Mouse (Mus musculus) spleen, adult 18-20 months (tissue): ENCODE measurements around the gene Adam22.

Experiments
- DNase-seq, 2 experiments: peaks; one replicate each; pipeline ENCODE4 v3.0.0; 2022; ENCODE audit warnings: mixed read lengths in 2 of 2

Gene Adam22

DNA sequence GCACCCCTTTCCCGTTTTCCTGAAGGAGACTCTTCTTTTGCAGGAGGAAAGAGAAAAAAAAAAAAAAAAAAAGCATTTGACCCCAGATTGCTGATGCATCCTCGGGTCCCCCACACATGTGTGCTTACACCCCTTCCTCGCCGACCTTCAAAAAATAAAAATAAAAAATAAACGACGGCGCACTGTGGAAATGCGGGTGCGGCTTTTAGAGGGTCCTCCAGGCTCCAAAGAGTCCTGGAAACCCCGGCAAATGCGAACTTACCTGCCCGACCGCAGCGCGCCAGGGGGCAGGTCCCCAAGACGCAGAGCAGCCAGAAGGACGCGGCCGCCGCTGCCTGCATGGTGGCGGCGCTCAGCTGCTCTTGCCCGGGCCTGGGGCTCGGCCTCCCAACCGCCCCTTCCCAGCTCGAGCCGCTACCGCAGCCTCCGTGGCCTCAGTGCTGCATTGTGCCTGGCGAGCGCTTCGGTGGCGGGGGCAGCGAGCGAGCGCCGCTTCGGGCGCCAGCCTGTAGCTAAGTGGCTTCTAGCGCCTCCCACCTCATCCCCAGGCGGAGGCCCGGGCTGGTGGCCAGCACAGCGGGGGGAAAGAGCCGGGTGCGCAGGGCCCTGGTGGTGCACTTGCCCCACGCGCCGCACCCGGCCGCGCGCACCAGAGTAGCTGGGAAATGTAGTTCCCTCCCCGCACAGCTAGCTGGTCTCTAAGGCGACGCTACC is at the start of gene Adam22:
Gene Adam22, minus strand, starts transcription at position 547 of the 714 bp plus-strand sequence.
- peak; percentile 7 to 13 for DNase-seq

DNA sequence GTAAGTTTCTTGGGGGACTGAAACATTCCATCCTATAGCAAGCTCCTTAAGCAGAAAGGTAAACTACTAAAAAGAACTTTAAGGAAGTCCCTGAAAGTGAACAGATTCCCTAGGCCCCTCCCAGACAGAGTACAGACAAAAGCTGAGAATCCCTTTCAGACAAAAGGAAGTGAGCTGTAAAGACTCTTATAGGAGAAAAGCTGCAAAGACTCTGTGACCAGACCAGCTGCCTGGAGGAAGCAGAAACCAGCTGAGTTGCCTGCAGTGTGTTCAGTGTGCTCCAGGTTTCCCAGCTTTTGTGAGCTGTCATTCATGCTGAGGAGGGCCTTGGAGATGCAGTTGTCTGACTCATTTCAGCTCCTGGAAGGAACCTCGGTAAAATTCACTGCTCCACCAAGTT is 49.5 kb upstream of the Adam22 start:
- no peak for DNase-seq

DNA sequence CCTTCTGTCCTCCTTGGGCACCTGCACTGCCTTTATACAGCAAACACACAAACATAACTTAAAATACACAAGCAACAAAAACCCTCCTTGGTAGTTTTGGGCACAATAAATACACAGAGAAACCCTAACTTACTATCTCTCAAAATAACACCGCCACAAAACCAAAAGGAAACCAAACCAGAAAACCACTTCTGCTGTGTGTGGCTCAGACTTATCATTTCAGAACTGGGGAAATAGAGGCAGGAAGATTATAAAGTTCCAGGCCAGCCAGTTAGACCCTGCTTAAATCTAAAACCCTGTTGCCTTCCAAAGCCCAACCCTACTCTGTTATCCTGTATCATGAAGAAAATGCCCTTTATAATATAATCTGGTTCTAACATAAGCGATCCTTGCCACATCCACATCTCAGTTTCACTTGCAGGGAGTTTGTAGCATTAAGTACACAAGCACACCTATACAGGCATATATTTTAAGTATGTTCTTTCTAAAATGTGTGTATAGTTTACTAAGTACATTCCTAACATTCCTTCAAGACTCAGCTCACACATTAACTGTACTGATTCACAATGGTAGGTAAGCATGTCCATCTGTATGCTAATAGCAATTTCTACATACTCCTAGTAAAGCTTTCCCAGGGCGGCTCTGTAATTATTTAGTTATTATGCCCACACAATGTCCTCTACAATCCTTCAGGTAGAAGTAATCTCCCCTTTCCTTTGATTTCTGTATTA is 48.9 kb upstream of the Adam22 start:
- no peak for DNase-seq

DNA sequence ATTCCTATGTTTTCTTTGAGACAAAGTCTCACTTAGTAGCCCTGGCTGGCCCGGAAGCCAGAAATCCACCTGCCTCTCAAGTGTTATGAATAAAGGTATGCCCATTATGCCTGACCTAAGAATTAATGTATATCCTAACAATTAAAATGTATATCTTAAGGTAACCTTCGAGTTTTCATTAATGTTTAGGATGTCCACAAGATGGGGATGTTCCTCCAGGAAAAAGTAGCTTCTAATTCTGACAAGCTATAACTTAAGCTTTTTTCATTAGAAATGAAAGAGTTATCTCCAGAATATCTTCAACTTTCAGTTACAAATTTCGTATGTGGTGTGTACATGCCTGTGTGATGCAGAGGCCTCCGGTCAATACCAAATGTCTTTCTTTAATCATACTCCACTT is 40.8 kb upstream of the Adam22 start:
- no peak for DNase-seq

DNA sequence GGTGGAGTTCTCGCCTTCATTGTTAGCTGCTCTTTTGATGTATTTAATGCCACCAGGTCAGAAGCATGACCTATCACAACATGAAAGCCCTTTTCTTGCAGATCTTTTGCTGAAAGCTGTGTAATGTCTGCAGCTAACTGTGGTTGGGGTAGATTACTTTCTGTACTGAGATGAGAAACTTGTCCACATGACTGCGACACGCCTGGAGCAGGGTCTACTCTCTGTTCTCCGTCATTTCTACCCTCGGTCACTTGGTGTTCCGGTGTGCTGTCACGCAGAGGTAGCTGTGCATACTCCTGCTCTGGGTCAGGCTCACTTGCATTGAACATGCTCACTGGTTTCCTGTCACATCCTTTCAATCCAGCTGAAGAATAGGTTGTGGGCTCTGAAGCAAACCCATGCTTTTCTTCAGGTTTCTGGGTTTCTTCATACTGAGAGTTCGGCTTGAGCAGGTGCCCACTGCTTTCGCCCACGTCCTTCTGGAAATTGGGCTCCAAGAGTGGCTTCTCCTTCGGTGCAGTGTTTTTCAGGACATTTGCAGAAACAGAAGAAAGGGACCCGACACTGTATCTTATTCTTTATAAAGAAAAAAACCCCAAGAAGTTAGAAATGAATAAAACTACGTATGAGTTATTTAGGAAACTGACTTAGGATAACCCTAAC is 29.8 kb upstream of the Adam22 start:
- no peak for DNase-seq

DNA sequence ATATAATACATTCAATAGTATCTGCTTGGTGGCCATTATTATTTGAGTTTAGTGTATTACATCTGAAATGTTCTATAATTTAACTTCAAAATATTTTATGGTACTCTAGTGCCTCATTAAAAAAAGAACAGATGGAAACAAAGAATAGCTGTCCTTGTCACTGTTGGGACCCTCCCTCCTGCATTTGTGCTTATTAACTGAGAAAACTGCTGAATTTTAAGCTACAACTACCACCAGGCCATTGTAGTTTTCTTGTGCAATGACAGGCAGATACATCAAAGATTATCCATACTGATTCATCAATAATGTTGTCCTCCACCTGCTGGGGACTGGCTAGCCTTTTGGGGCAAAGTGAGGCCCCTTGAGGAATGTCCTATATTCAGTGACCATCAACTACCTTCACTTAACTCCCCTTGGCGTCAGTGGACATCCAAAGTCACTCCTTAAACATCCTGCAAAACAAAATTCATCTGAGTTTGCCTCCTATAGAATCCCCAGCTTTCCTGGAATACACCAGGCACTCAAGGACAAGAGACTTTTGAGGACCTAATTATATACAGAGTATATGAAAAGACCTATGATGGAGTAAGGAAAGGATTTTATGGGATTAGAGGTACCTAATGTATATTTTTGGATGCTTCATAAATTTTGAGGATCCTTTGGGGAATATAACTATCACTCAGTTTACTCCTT is 26.1 kb upstream of the Adam22 start:
- DNase-seq, result no peak

DNA sequence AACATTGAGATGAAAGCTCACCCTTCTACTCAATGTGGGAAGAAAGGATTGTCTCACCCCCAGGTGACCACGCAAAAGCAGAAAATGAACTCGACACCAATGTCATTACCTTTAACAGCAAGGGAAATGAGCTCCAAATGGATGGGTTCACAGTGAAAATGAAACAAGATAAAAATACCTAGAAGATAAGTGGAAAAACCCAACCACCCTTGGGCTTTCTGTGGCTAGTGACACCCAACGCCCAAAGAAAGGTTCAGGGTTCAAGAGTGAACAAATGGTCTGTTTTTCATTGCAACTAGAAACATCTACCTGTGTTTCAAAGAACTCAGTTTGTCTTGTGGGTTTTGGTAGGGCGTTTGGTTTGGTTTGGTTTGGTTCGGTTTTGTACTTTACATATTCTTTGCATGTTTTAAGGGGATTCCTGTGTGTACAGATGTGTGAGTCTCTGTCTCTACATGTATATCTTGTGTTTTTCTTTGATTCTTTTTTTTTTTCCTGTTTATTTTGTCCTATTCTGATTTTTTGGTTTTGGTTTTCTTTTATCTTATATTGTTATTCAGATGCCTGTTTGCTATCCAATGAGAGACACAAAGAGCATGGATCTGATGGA is 6.4 kb upstream of the Adam22 start:
- DNase-seq, result no peak

DNA sequence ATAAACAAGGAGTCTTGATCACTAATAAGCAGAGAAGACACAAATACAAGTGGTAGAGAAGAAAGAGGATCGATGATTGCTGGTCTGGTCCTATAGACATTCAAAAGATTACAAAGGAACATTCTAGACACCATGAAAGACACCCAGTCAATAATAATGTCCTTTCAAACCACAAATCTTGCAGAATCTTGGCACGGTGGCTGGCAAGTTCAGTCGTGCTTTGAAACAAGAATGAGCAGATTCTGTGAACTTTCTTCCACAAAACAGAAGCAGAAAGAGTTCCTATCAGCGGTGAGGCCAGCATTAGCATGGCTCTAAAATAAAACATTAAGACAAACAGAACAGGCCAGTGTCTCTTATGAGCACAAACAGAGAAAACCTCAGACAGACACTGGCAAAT is 5.5 kb upstream of the Adam22 start:
- no peak for DNase-seq

DNA sequence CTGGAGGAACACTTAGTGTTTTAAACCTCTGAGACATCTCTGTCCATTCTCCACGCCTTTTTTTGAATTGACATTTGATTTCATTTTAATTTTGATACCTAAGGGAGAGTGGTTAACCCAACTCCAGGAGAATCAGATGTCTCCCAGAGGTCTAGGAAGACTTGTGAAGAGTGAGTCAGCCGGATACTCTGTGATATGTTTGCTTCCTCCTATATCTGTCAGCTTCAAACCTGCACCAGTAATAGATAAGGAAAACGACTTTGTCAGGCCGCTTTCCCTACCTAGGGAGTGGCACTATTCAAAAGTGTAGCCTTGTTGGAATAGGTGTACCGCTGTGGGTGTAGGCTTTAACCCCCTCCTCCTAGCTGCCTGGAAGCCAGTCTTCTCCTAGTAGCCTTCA is 821 bp upstream of the Adam22 start:
- no peak for DNase-seq

DNA sequence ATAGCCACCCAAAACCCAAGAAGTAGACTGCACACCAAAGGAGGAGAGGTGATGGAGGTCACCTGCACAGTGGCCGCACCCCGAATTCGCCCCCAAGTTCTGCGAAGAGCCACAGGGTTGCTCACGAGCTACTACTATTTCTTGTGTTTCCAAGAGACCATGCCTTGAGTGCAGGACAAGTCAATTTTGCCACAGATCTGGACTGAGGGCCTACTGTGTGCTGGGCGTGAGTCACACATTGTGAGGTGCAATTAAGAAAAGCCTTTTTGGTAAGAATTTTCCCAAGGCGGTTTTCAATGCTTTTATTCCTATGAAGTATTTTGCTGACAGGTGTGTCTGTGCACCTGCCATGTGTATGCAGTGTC is 350 bp upstream of the Adam22 start:
- no peak for DNase-seq

DNA sequence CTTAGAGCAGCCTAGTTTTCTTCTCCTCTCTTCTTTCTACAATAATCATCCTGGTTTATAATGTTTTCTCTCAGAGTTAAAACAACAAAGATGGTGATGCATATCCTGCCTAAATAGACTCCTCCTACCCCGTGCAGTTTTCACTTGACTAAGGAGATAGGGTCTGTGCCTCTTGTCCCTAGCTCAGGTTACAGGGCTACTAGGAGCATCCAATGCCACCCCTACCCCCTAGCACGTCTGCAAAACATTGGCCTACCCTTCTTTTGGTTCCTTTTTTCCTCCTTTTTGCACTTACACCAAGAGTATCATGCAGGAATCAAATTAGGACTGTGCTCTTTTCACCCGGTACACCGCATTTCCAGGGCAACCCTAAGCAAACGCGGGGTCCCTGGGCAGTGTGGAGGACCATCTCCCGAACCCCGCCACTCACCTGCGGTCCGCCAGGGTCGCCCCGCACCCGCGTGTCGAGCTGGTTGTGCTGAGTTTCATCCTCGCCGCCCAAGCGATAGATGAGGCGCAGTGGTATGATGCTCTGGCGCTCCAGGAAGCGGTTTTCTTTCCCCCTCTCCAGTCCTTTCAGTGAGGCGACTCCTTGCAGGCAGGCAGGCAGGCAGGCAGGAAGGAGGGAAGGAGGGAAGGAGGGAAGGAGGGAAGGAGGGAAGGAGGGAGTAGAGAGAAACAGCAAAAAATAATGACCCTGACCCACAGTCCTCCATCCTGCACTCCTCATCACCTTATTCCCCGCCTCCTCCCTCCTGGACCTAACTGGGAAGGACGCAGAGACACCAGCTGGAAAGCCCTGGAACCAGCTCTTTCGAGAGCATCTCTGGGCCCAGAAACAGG is 968 bp downstream of the Adam22 start:
- DNase-seq, result no peak

DNA sequence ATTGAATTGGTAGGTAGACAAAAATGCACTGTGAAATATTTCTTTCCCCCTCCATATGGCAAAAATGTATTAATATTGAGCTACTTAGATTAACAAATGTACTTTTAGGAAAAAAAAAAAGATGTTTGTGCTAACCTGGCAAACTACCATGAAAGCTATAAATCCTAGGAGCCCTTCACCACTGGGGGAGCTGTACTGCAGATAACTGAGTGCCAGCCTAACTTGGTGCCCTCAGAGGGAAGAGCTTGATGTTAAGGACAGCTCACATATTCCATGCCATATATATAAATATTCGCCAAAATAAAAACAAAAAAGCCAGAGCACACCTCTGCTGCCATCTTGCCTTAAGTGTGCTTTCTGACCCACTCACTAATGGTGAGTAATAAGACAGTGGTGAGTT is 5.6 kb downstream of the Adam22 start:
- no peak for DNase-seq

DNA sequence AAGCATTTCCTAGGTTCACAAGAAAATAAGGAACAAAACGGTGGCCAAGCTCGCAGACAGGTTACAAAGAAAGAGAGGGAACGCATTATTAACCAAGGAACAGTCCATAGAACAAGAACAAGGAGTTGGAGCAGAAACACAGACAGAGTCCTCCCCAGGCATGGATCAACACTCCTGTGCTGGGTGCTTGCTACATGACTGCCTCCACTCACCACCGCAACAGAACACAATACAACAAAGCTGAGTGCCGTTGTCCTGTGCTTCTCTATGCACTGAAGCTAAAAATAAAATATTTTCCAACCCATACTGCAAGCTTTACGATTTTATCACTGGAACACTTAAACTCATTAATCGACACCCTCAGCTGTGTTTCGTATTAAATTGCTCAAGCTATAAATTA is 10.3 kb downstream of the Adam22 start:
- DNase-seq, result no peak

DNA sequence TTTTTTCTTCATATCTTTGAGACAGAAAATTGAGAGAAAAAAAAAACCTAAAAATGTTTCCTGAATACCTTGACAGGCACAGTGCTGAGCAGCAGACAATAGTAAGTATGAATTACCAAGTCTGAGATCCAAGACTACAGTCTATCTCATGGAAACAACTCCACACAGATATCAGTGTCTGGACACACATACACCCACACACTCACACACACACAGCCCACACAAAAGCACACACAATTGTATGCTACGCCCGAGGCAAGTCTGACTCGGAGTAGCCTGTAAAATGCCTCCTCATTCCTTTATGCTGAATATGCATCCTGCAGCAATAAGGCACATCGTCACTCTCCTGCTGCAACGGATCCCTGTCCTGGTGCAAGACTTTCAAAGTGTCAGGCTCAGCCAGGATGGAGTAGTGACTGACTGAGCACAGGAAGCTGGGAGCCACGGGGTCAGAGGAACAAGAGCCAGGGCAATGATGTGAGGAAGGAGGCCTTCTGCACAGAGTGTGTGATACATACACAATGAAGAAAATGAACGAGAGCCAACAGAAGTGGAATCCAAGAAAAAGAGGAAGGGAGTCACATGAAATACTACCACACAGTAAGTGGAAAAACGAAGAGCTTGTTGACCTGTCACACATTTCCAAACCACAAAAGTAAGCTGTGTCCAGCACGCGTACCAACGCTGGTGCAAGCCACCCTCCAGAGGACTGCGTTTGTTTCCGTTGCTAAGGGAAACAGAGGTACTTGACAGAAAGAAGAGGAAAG is 10.9 kb downstream of the Adam22 start:
- no peak for DNase-seq

DNA sequence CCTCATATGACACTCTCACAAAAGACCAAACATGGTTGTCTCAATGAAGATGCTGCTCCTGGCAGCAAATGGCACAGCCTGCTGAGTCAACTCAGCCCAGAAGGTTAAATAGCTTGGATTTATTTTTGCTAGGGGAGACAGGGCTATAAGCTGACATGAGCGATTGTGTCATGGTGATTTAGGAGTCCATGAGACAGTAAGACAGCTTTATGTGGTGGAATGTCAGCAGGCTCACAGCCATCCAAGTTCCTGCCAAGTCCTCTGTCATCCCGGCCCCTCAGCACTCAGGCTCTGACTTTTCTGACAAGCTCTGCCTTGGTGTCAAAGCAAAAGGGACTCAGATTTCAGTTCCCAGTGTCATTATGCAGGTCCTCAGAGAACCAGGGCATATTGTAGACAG is 11.6 kb downstream of the Adam22 start:
- no peak for DNase-seq

DNA sequence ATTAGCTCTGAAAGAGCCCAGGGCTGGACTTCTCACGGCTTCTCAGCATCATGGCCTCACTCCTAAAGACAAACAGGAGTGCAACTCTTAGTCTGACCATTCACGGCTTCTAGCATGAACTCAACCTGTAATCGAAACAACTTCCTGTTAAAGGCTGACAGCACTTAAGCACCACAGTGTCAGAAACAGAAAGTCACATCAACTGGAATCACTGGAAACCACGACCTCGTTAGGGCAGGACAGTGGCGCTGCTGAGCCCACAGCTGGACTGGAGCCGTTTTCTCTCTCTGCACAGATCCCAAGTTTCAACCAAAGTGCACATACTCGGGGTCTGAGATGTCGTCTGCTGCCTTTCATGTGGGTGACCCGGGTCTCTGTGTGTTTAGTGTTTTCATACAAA is 18.4 kb downstream of the Adam22 start:
- no peak for DNase-seq

DNA sequence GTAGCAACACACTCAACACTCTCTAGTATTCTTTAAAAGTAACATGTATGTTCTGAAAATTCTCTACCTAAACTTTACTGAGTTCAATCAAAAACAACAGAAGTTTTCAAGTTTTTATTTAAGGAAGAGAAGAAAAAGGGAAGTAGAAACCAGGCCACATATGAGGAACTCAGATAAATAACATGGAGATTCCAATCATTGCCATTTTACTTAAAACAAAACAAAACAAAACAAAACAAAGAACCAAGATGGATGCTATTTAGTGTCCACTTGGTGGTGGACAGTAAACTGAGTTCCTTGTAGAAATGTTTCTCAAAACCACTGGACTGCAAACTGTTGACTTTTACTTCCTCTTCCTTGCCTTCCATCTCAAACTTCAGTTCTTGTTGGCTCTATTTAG is 21.6 kb downstream of the Adam22 start:
- DNase-seq, result no peak

DNA sequence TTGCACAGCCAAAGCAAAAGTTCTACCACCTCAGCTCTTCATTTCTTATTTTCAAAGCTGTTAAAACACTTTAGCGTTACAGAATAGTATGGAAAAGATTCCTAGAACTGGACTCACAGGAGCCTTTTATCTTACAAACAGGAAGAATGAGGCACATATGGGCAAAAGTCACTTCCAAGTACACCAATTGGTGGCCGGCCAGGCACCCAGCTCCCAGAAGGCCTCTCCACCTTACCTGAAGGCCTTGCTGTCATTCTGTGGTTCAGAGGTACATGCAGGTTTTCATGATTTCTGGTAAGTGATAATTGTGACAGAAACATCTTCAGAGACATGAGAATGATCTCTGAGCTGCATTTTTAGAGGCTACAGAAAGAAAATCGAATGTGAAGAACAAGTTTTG is 24.7 kb downstream of the Adam22 start:
- DNase-seq, result no peak

DNA sequence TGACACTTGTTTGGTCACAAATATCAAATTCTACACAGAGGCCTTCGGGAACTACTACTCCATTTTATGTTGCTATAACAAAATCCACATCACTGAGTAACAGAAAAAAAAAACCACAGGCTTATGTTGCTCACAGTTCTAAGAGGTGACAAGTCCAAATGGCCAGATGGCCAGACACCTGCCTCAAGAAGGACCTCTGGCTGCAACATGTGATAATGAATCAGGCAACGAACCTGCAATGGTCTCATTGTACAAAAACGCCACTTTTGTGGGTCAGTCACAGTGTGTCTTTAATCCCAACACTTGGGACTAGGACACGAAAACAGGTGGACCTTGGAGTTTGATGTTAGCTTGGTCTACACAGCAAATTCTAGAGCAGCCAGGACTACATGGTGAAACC is 26.3 kb downstream of the Adam22 start:
- no peak for DNase-seq

DNA sequence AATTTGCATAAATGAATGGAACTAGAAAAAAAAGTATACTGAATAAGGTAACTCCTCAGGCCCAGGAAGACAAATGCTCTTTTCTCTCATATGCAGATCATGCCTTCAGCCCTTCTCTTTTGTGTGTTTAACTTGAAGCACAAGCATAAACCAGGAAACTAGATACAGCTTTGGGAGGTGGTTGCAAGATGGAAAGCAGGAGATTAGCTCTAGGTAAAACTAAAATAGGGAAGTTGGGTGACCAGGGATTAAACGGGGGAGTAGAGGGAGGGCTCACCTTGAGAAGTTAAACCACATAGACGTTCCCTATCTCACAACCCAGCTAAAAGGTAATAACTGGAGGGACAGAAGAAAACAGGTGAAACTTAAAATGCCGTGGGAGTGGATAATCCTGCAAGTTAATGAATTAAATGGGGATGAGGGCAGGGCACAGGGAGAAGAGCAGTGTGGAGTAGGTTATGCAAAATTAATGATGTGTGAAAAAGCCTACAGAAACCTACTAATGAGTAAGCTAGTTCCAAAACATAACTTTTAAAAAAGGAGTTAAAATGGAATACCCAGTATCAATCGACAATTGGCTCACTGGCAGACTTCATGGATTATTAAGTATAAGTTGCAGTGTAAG is 40.2 kb downstream of the Adam22 start:
- DNase-seq, result no peak

DNA sequence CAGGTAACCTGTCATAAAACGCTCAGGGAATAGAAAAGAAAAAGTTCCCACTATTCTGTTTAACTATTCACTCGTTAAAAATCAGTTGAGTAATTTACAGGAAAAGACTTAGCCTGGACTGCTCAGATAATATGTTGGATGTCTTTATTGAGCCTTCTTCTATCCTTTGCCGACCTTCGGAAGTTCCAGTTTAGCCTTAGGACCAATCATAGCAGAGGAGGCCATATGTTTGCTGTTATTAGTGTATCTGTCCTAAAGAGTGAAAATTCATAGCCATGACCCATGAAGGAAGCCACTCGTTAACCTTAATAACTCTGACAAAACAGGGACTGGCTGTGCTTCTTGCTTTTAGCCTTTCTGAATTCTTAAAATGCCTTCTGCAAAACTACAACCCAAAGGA is 41.3 kb downstream of the Adam22 start:
- no peak for DNase-seq
